Mouse (Mus musculus) lung, postnatal 0 days (tissue): ENCODE measurements around the gene Dus1l. TPM values are rescaled to one million over a fixed set of nuclear protein-coding genes. Genes with fewer than 3 reads are reported as not detected.

Source experiments
- ATAC-seq: fragments of 200-750 bp; cut with Nextera tagmentation; 2 replicates; pipeline ENCODE4 v1.8.0; 2017; ENCODE audit warnings: moderate library complexity
- DNase-seq: peaks from one replicate; pipeline ENCODE4 v3.0.0-alpha.2; 2016; ENCODE audit warnings: low spot score
- H3K27ac ChIP-seq: fragments of 300-500 bp; sonication (generic); 2 replicates; pipeline ENCODE4 v1.5.1; 2014; ENCODE audit warnings: antibody characterized with exemption, mild to moderate bottlenecking, low read length, mixed read lengths
- H3K27me3 ChIP-seq: fragments of 300-500 bp; sonication (generic); replicated peaks from 2 replicates; pipeline ENCODE4 v1.6.1; 2014; ENCODE audit warnings: low read length, mixed read lengths; ENCODE audit not compliant: insufficient read depth
- H3K36me3 ChIP-seq: fragments of 300-500 bp; sonication (generic); 2 replicates; pipeline ENCODE4 v1.6.1; 2014; ENCODE audit warnings: low read length, mixed read lengths; ENCODE audit not compliant: insufficient read depth
- H3K4me1 ChIP-seq: fragments of 300-500 bp; sonication (generic); 2 replicates; pipeline ENCODE4 v1.6.1; 2014; ENCODE audit warnings: antibody characterized with exemption, low read depth, low read length, mixed read lengths; ENCODE audit not compliant: insufficient read depth
- H3K4me2 ChIP-seq: fragments of 300-500 bp; sonication (generic); replicated peaks from 2 replicates; pipeline ENCODE4 v1.6.1; 2014; ENCODE audit warnings: low read depth, mild to moderate bottlenecking, low read length, moderate library complexity, mixed read lengths
- H3K4me3 ChIP-seq: fragments of 300-500 bp; sonication (generic); 2 replicates; pipeline ENCODE4 v1.5.1; 2014; ENCODE audit warnings: low read depth, low read length
- H3K9ac ChIP-seq: fragments of 300-500 bp; sonication (generic); replicated peaks from 2 replicates; pipeline ENCODE4 v1.6.1; 2014; ENCODE audit warnings: low read depth, mild to moderate bottlenecking
- H3K9me3 ChIP-seq: fragments of 300-500 bp; sonication (generic); 2 replicates; pipeline ENCODE4 v1.6.1; 2016; ENCODE audit warnings: low read length, mixed read lengths
- CTCF ChIP-seq: IDR thresholded peaks from 2 replicates; pipeline ENCODE4 v1.5.1; 2016; ENCODE audit warnings: antibody characterized with exemption, mild to moderate bottlenecking
- EP300 ChIP-seq: IDR thresholded peaks from 2 replicates; pipeline ENCODE4 v1.6.1; 2016; ENCODE audit warnings: antibody characterized with exemption, mild to moderate bottlenecking, control low read depth
- WGBS: fragments of 180-500 bp; shearing (Covaris S2); extraction: QIAGEN DNeasy Blood & Tissue Kit; methylation state at CpG from one replicate; pipeline ENCODE4 v1.1.7; 2014; 5-methylcytosine and 5-hydroxymethylcytosine counted together
- polyA plus RNA-seq: library from polyadenylated mRNA; unstranded; fragments of >200 nt; fragmentation: Nextera tagmentation; extraction: Ambion mirVana; gene quantifications from 2 replicates; pipeline ENCODE4 v1.2.1, GENCODE M21; 2015

Dus1l gene
- polyA plus RNA-seq, 1 experiment from 2014 or later = 43.1 TPM

GRCm38 (mm10) chr11:120808010-120808409 is 11.8 kb upstream of the Dus1l start:
- 86% methylated on average over 12 of the region's 12 CpGs for WGBS
- H3K27me3 ChIP-seq = no peaks in the 10 kb centered on the region

DNA sequence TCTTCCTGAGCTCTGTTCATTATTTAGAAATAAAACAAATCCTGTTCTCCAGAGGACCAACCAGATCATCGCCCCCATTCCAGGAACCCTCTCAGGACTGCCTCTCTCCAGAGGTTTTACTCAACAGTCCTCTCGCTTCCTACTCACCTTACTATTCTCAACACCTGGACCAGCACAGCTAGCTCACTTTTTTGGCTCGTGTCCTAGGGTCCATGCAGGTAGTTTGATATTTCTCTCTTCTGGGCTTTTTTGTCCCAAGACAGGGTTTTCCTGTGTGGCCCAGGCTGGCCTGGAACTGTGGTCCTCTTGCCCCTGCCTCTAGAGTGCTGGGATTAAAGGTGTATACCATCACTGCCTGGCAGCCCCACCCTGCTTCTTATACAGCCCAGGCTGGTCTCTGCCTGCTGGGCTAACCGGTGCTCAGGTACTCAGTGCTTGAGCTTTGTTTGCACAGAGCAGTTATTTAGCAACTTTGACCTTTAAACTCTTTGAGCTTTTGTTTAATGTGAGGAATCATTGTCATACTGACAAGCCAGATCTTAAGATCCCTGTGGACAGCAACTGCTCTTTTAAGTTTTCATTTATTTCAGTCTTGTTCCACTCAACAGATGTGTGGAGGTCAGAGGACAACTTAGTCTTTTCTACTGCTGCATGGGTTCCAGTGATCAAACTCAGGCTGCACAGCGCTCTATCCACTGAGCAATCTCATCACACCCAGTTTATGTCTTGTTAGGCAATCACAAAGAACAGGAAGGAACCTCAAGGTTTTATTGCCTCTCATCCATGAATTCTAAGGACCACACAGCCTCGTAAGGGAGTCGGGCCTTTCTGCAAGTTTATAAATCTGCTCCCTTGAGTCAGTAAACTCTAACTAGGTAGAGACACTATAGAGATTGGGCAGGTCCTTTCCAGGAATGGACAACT is 9.4 kb upstream of the Dus1l start:
- TF ChIP-seq CTCF = no peak
- TF ChIP-seq EP300 = no peak
- H3K9me3 ChIP-seq = no peaks in the 10 kb centered on the region
- H3K4me3 ChIP-seq = no peak overlapping the region
- no peak overlapping the region for H3K4me2 ChIP-seq
- no peaks in the 10 kb centered on the region for H3K27me3 ChIP-seq
- no peak for DNase-seq
- no peak overlapping the region for H3K27ac ChIP-seq
- H3K36me3 ChIP-seq = peaks cover 41% of the 10 kb centered on the region
- H3K9ac ChIP-seq = no peak overlapping the region
- no peaks in the 10 kb centered on the region for H3K4me1 ChIP-seq
- no peak for ATAC-seq
- WGBS = 79% methylated on average over 7 of the region's 7 CpGs

More at GRCm38 (mm10) chr11:120808010-120808409, 11.8 kb upstream of the Dus1l start:
- no peak overlapping the region for H3K9ac ChIP-seq
- ATAC-seq (no peak), DNase-seq (no peak)
- H3K9me3 ChIP-seq = no peaks in the 10 kb centered on the region
- TF ChIP-seq EP300 (no peak), CTCF (no peak)
- H3K27ac ChIP-seq = no peak overlapping the region
- no peaks in the 10 kb centered on the region for H3K4me1 ChIP-seq
- H3K4me3 ChIP-seq = no peak overlapping the region
- H3K36me3 ChIP-seq = peaks cover 62% of the 10 kb centered on the region
- no peak overlapping the region for H3K4me2 ChIP-seq

DNA sequence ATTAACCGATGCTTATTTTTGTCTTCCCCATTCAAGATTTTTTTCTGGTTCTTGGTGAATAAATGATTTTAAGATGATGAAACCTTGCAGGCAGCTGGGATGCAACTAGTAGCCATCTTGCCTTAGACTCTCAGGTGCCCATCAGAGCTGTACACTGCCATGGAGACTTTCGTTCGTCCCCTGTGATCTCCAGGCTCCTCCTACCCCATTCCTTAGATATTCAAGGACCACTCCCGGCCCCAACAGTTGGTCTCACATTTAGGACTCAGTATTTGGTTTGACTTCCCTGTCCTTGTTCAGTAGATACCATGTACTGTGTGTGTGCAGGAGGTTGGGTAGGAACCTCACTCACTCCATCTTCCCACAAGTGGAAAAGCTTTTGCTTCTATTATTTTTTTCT is 8.6 kb upstream of the Dus1l start:
- H3K9ac ChIP-seq = no peak overlapping the region
- no peaks in the 10 kb centered on the region for H3K9me3 ChIP-seq
- no peak for DNase-seq
- no peak overlapping the region for H3K4me3 ChIP-seq
- TF ChIP-seq EP300 (no peak), CTCF (no peak)
- no peaks in the 10 kb centered on the region for H3K27me3 ChIP-seq
- WGBS = 57% methylated on average over 4 of the region's 4 CpGs
- H3K4me2 ChIP-seq = no peak overlapping the region
- H3K27ac ChIP-seq = no peak overlapping the region
- H3K4me1 ChIP-seq = no peaks in the 10 kb centered on the region
- peaks cover 33% of the 10 kb centered on the region for H3K36me3 ChIP-seq
- ATAC-seq = no peak

GRCm38 (mm10) chr11:120804274-120804673 is 8.1 kb upstream of the Dus1l start:
- no peaks in the 10 kb centered on the region for H3K27me3 ChIP-seq
- ATAC-seq (no peak), DNase-seq (no peak)
- no peak overlapping the region for H3K4me2 ChIP-seq
- H3K36me3 ChIP-seq = peaks cover 28% of the 10 kb centered on the region
- H3K9me3 ChIP-seq = no peaks in the 10 kb centered on the region
- TF ChIP-seq EP300 = no peak
- TF ChIP-seq CTCF = no peak
- no peak overlapping the region for H3K27ac ChIP-seq
- no peaks in the 10 kb centered on the region for H3K4me1 ChIP-seq
- no peak overlapping the region for H3K4me3 ChIP-seq
- 78% methylated on average over 7 of the region's 7 CpGs for WGBS
- H3K9ac ChIP-seq = no peak overlapping the region

DNA sequence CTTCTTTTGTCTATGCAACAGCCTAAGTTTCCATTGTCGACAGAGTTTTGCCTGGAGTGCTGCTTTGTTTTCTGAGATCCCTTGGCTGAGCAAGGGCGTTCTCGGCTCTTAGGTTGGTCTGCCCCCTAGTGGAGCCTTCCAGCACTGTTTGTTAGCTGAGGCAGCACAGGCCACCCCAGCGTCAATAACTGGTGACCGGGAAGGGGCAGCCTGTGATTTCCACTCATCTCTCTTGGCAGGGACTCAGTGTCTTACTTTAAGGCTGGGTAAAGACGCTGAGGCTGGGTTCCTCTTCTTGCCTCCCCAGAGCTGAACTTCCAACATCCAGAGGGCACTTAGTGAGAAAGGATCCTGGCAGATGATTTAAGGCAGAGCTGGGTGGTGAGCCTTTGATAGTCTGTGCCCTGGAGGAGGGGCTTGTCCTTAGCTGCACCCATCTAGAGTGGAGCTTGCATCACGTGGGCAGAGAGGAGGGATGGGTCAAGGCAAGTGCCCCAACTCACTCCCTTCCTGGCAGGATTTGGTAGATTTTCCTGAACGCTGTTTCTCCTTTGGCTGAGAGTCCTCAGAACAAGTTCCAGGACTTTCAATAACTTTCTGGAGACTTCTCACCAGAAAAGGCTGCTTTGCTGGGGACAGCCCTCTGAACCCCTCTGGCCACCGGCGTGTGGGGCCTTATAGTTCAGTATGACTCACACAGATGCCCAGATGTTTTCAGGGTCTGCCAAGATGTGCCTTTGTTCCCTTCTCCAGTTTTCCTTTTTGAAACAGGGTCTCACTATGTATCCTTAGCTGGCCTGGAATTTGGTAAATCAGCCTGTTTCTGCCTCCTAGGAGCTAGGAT is 4.1 kb upstream of the Dus1l start:
- no peaks in the 10 kb centered on the region for H3K9me3 ChIP-seq
- no peaks in the 10 kb centered on the region for H3K27me3 ChIP-seq
- peak overlapping the region; percentile 78 for H3K27ac ChIP-seq
- 4% methylated on average over 10 of the region's 10 CpGs for WGBS
- peaks cover 7% of the 10 kb centered on the region for H3K4me1 ChIP-seq
- no peak for TF ChIP-seq EP300
- peak; percentile 93 for TF ChIP-seq CTCF
- no peak overlapping the region for H3K4me3 ChIP-seq
- DNase-seq (peak; percentile 95), ATAC-seq (peak; percentile 88)
- no peaks in the 10 kb centered on the region for H3K36me3 ChIP-seq
- peak overlapping the region; percentile 9 for H3K4me2 ChIP-seq
- no peak overlapping the region for H3K9ac ChIP-seq

DNA sequence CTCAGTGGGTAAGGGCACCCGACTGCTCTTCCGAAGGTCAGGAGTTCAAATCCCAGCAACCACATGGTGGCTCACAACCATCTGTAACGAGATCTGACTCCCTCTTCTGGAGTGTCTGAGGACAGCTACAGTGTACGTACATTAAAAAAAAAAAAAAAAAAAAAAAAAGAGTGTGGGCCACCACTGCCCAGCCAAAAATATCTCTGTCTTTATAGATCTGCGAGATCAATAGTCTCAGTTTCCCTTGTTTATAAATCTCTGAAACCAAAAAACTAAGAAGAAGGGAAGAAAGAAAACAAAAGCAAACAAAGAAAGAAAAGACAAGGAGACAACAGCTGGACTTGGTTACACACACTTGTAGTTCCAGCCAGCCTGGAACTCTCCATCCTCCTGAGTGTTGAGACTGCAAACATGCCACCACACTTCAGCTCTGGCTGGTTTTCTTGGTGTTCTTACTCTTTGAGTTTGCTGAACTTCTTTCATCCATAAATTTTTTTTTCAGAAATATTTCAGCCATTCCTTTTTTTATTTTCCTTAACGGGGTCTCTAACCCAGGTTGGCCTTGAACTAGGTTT is 3.2 kb upstream of the Dus1l start:
- Histone ChIP-seq H3K27ac (peak overlapping the region; percentile 78), H3K4me3 (no peak overlapping the region), H3K4me1 (peaks cover 9% of the 10 kb centered on the region), H3K4me2 (peak overlapping the region; percentile 9), H3K9ac (no peak overlapping the region), H3K27me3 (no peaks in the 10 kb centered on the region), H3K9me3 (no peaks in the 10 kb centered on the region), H3K36me3 (no peaks in the 10 kb centered on the region)
- peak; percentile 61 for DNase-seq
- WGBS = 52% methylated on average over 6 of the region's 6 CpGs
- TF ChIP-seq EP300 (no peak; the same call in 1 of the 2 replicates), CTCF (no peak)
- ATAC-seq = no peak
